Mouse (Mus musculus) forebrain, embryonic 12.5 days (tissue): ENCODE data around the gene Hdgfl3. TPM values are rescaled to one million over a fixed set of nuclear protein-coding genes. Genes with fewer than 3 reads are reported as not detected.
A peak's percentile ranks its signal among the peaks of the same experiment; 100 is the strongest.

ENCODE experiments used
- ATAC-seq: fragments of 200-750 bp; cut with Nextera tagmentation; 2 replicates; pipeline ENCODE4 v1.8.0; 2017; ENCODE audit warnings: moderate TSS enrichment; ENCODE audit not compliant: low FRiP score
- H3K27ac ChIP-seq: fragments of 300-500 bp; sonication (generic); 2 replicates; pipeline ENCODE4 v1.5.1; 2016; ENCODE audit warnings: mild to moderate bottlenecking
- H3K27me3 ChIP-seq: fragments of 300-500 bp; sonication (generic); 2 replicates; pipeline ENCODE4 v1.6.1; 2016; ENCODE audit warnings: mild to moderate bottlenecking
- H3K36me3 ChIP-seq: fragments of 300-500 bp; sonication (generic); replicated peaks from 2 replicates; pipeline ENCODE4 v1.6.1; 2016; ENCODE audit warnings: mild to moderate bottlenecking
- H3K4me1 ChIP-seq: fragments of 300-500 bp; sonication (generic); 2 replicates; pipeline ENCODE4 v1.6.1; 2016
- H3K4me2 ChIP-seq: fragments of 300-500 bp; sonication (generic); 2 replicates; pipeline ENCODE4 v1.6.1; 2016; ENCODE audit warnings: mild to moderate bottlenecking, moderate library complexity
- H3K4me3 ChIP-seq: fragments of 300-500 bp; sonication (generic); replicated peaks from 2 replicates; pipeline ENCODE4 v1.5.1; 2016; ENCODE audit warnings: mild to moderate bottlenecking
- H3K9ac ChIP-seq: fragments of 300-500 bp; sonication (generic); 2 replicates; pipeline ENCODE4 v1.6.1; 2016; ENCODE audit warnings: mild to moderate bottlenecking
- H3K9me3 ChIP-seq: fragments of 300-500 bp; sonication (generic); 2 replicates; pipeline ENCODE4 v1.6.1; 2016
- WGBS: fragments of 180-500 bp; shearing (Covaris S2); methylation state at CpG from one replicate; pipeline ENCODE4 v1.1.7; 2016; 5-methylcytosine and 5-hydroxymethylcytosine counted together
- polyA plus RNA-seq: library from polyadenylated mRNA; unstranded; fragments of >200 nt; fragmentation: Nextera tagmentation; extraction: Ambion mirVana; gene quantifications from 2 replicates; pipeline ENCODE4 v1.2.1, GENCODE M21; 2016

Hdgfl3 gene
- polyA plus RNA-seq, 1 experiment from 2014 or later, result 55.8 TPM

- Histone ChIP-seq H3K27me3 (no peaks in the 10 kb centered on the region), H3K4me1 (peaks cover 20% of the 10 kb centered on the region), H3K27ac (peak overlapping the region; percentile 99), H3K9me3 (no peaks in the 10 kb centered on the region), H3K9ac (peak overlapping the region; percentile 98), H3K36me3 (no peaks in the 10 kb centered on the region), H3K4me3 (peak overlapping the region; percentile 94), H3K4me2 (peak overlapping the region; percentile 77)
- 3% methylated on average over 5 of the region's 5 CpGs for WGBS
- ATAC-seq, result no peak
Observed at GRCm38 (mm10) chr7:81934806-81935205, 533 bp upstream of the Hdgfl3 start.

GRCm38 (mm10) chr7:81933601-81934266, 539 bp downstream of the Hdgfl3 start:
- Histone ChIP-seq H3K9me3 (no peaks in the 10 kb centered on the region), H3K4me1 (peaks cover 20% of the 10 kb centered on the region), H3K27me3 (no peaks in the 10 kb centered on the region), H3K4me3 (peak overlapping the region; percentile 94), H3K4me2 (peak overlapping the region; percentile 77), H3K36me3 (no peaks in the 10 kb centered on the region), H3K9ac (peak overlapping the region; percentile 98), H3K27ac (peak overlapping the region; percentile 99)
- WGBS, result under 1% methylated on average over 79 of the region's 103 CpGs
- ATAC-seq, result peak; percentile 80

- WGBS, result 4% methylated on average over 23 of the region's 23 CpGs
- H3K4me1 ChIP-seq, result peaks cover 25% of the 10 kb centered on the region
- peak overlapping the region; percentile 98 for H3K9ac ChIP-seq
- H3K27ac ChIP-seq, result peak overlapping the region; percentile 99
- H3K4me3 ChIP-seq, result peak overlapping the region; percentile 94
- peak overlapping the region; percentile 77 for H3K4me2 ChIP-seq
- no peaks in the 10 kb centered on the region for H3K27me3 ChIP-seq
- ATAC-seq, result no peak
- H3K36me3 ChIP-seq, result no peaks in the 10 kb centered on the region
- no peaks in the 10 kb centered on the region for H3K9me3 ChIP-seq
Observed at GRCm38 (mm10) chr7:81933061-81933600, 1.1 kb downstream of the Hdgfl3 start.

GRCm38 (mm10) chr7:81932521-81933045, 1.7 kb downstream of the Hdgfl3 start:
- Histone ChIP-seq H3K9ac (peak overlapping the region; percentile 98), H3K27me3 (no peaks in the 10 kb centered on the region), H3K4me2 (peak overlapping the region; percentile 77), H3K36me3 (no peaks in the 10 kb centered on the region), H3K4me3 (peak overlapping the region; percentile 94), H3K27ac (no peak overlapping the region), H3K9me3 (no peaks in the 10 kb centered on the region), H3K4me1 (peaks cover 25% of the 10 kb centered on the region)
- 30% methylated on average over 5 of the region's 5 CpGs for WGBS
- ATAC-seq, result no peak

- H3K4me1 ChIP-seq, result peaks cover 24% of the 10 kb centered on the region
- 78% methylated on average over 7 of the region's 7 CpGs for WGBS
- H3K9me3 ChIP-seq, result no peaks in the 10 kb centered on the region
Observed at GRCm38 (mm10) chr7:81928998-81929397, 5.3 kb downstream of the Hdgfl3 start.

GRCm38 (mm10) chr7:81921379-81921952, 12.8 kb downstream of the Hdgfl3 start:
- Histone ChIP-seq H3K4me2 (no peak overlapping the region), H3K9me3 (no peaks in the 10 kb centered on the region), H3K27ac (no peak overlapping the region), H3K36me3 (no peaks in the 10 kb centered on the region), H3K27me3 (no peaks in the 10 kb centered on the region), H3K4me1 (no peaks in the 10 kb centered on the region), H3K9ac (no peak overlapping the region), H3K4me3 (no peak overlapping the region)
- ATAC-seq, result no peak
- 81% methylated on average over 1 of the region's 1 CpGs for WGBS

More at GRCm38 (mm10) chr7:81928998-81929397, 5.3 kb downstream of the Hdgfl3 start:
- H3K36me3 ChIP-seq, result no peaks in the 10 kb centered on the region
- no peak for ATAC-seq
- no peak overlapping the region for H3K4me3 ChIP-seq
- no peak overlapping the region for H3K27ac ChIP-seq
- no peaks in the 10 kb centered on the region for H3K27me3 ChIP-seq
- H3K9ac ChIP-seq, result no peak overlapping the region
- H3K4me2 ChIP-seq, result no peak overlapping the region

GRCm38 (mm10) chr7:81920314-81920713, 14.0 kb downstream of the Hdgfl3 start:
- no peaks in the 10 kb centered on the region for H3K9me3 ChIP-seq
- H3K9ac ChIP-seq, result no peak overlapping the region
- H3K4me3 ChIP-seq, result no peak overlapping the region
- H3K27ac ChIP-seq, result no peak overlapping the region
- WGBS, result 82% methylated on average over 4 of the region's 4 CpGs
- H3K4me1 ChIP-seq, result no peaks in the 10 kb centered on the region
- H3K27me3 ChIP-seq, result no peaks in the 10 kb centered on the region
- no peak for ATAC-seq
- H3K36me3 ChIP-seq, result no peaks in the 10 kb centered on the region
- no peak overlapping the region for H3K4me2 ChIP-seq

- WGBS, result 68% methylated on average over 5 of the region's 5 CpGs
- no peaks in the 10 kb centered on the region for H3K4me1 ChIP-seq
- H3K9ac ChIP-seq, result no peak overlapping the region
- H3K27me3 ChIP-seq, result no peaks in the 10 kb centered on the region
- no peaks in the 10 kb centered on the region for H3K9me3 ChIP-seq
- no peak for ATAC-seq
- H3K36me3 ChIP-seq, result no peaks in the 10 kb centered on the region
- H3K4me3 ChIP-seq, result no peak overlapping the region
- H3K4me2 ChIP-seq, result no peak overlapping the region
- no peak overlapping the region for H3K27ac ChIP-seq
Observed at GRCm38 (mm10) chr7:81918316-81918715, 16.0 kb downstream of the Hdgfl3 start.

- Histone ChIP-seq H3K4me2 (no peak overlapping the region), H3K27ac (no peak overlapping the region), H3K4me1 (no peaks in the 10 kb centered on the region), H3K4me3 (no peak overlapping the region), H3K27me3 (no peaks in the 10 kb centered on the region), H3K9ac (no peak overlapping the region), H3K36me3 (peaks cover 3% of the 10 kb centered on the region; the same call in 1 of the 2 replicates), H3K9me3 (no peaks in the 10 kb centered on the region)
- 97% methylated on average over 2 of the region's 2 CpGs for WGBS
- no peak for ATAC-seq
Observed at GRCm38 (mm10) chr7:81904926-81905325, 29.3 kb downstream of the Hdgfl3 start.

GRCm38 (mm10) chr7:81904094-81904493, 30.2 kb downstream of the Hdgfl3 start:
- Histone ChIP-seq H3K4me1 (no peaks in the 10 kb centered on the region), H3K27me3 (no peaks in the 10 kb centered on the region), H3K27ac (no peak overlapping the region), H3K4me3 (no peak overlapping the region), H3K9me3 (no peaks in the 10 kb centered on the region), H3K4me2 (no peak overlapping the region), H3K9ac (no peak overlapping the region), H3K36me3 (peaks cover 7% of the 10 kb centered on the region)
- ATAC-seq, result no peak
- WGBS, result 77% methylated on average over 4 of the region's 4 CpGs

GRCm38 (mm10) chr7:81899361-81899760, 34.9 kb downstream of the Hdgfl3 start:
- 84% methylated on average over 11 of the region's 11 CpGs for WGBS
- no peak overlapping the region for H3K4me2 ChIP-seq

GRCm38 (mm10) chr7:81885128-81885527, 49.1 kb downstream of the Hdgfl3 start:
- Histone ChIP-seq H3K4me2 (no peak overlapping the region), H3K27me3 (no peaks in the 10 kb centered on the region), H3K9ac (no peak overlapping the region), H3K9me3 (no peaks in the 10 kb centered on the region), H3K4me3 (no peak overlapping the region), H3K4me1 (no peaks in the 10 kb centered on the region), H3K27ac (no peak overlapping the region), H3K36me3 (peaks cover 7% of the 10 kb centered on the region)
- no peak for ATAC-seq
- 57% methylated on average over 4 of the region's 4 CpGs for WGBS

More at GRCm38 (mm10) chr7:81899361-81899760, 34.9 kb downstream of the Hdgfl3 start:
- H3K36me3 ChIP-seq, result peaks cover 16% of the 10 kb centered on the region
- no peak for ATAC-seq
- H3K27me3 ChIP-seq, result no peaks in the 10 kb centered on the region
- H3K9ac ChIP-seq, result no peak overlapping the region
- no peaks in the 10 kb centered on the region for H3K9me3 ChIP-seq
- no peaks in the 10 kb centered on the region for H3K4me1 ChIP-seq
- H3K4me3 ChIP-seq, result no peak overlapping the region
- H3K27ac ChIP-seq, result no peak overlapping the region
